Mouse (Mus musculus): Measurements from ENCODE around the gene Med8.

Med8 gene

DNA sequence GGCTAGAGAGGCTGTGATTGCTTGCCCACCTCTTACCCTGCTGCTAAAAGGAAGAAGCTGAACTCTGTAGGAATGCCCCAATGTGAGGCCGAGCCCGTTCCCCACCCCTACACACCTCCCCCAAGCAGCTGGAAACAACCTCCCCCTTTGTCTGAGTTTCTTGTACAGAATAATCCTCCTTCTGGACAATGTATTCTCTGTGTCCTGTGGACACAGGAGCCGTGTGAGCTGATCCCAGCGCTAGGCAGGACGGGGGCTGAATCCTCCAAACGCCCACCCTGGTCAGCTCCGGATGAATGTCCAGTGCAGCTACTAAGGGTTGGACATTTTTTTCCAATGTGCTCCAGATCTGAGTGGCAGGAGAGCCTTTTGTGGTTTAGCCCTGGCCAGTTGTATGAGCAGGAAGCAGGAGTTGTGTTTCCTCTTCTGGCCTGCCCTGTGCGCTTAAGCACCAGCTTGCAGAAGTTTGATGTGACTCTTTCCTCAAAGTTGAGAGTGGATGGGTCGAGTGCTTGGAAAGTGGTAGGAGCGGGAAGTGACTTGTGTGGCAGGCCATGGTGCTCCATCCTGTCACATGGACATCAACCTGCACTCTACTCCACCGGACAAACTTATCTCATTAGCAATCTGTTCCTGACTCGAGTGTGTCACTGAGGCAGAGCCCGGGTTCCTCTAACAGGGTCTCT lies 8.1 kb downstream of the Med8 start:
- DNase-seq: no peak

DNA sequence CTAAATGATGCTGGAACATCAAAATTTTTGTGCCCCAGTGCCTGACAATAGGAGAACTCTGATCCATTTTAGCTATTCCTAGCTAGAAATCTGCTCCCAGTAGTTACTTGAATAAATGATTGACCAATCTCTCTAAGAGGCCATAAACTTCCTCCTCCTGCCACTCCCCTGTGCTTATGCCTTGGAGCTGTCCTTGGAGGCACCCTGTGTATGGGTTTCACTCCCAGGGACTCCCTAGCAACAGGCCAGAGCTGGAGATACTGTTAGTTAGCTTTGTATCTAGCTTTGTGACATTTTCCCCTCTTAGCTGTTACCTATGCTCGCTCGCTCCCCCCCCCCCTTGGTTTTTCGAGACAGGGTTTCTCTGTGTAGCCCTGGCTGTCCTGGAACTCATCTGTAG lies 12.2 kb downstream of the Med8 start:
- DNase-seq: no peak

DNA sequence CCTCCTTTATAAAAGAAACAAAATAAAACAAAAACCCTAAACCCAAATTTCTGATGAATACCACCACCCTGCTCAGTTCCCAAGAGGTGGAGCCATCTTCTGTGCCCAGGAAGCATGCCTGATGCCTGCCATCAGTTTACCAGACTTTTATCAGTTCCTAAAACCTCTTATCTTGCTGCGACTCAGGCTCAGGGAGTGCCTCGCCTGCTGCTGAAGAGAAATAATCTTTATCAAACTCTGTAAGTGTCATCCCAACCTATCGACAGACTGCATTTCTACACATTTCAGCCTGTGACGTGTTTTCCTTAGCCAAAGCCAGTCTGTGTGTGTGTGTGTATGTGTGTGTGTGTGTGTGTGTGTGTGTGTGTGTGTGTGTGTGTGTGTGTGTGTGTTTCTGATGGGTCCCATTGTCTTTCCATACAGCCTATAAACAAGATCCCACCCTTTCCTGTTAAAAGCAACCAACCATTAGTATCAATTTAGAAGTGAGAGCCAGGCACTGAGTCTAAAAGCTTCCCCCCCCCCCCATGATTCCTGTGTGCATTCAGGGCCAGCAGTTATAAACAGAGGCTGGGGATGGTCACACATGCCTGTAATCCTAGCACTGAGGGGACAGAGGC lies 15.5 kb downstream of the Med8 start:
- DNase-seq: no peak

DNA sequence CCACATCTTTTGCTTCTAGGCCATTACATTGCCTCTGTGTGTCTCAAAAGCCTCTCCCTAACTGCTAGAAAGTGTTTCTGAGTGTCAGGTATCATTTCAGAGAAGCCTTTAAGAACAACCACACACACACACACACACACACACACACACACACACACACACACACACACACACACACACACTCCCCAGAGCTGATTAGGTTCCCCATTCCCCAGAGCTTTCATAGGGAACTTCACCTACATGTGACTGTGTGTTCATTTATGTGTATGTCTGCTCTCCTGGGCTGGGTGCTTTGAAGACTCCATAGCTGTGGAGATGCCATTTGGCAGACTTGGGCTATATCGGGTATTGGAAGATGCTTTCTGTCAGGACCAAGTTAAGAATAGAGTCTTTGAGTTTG lies 16.2 kb downstream of the Med8 start:
- DNase-seq: no peak

DNA sequence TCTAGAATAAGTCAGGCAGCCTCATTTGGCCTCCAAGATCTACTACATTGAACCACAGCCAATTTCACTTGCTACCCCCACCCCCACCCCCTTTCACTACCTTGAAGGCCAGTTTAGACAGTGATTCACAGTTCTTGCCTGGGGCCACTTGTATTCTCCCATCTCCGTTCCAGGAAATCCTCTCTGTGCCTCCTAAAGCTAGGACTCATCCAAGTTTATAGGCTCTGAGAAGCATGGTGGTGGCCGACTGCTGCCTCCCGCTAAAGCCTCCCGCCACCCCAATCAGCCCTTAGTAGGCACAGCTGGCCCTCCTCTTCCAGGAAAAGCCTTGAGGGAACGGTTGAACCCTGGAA lies 18.3 kb downstream of the Med8 start:
- no peak for DNase-seq

DNA sequence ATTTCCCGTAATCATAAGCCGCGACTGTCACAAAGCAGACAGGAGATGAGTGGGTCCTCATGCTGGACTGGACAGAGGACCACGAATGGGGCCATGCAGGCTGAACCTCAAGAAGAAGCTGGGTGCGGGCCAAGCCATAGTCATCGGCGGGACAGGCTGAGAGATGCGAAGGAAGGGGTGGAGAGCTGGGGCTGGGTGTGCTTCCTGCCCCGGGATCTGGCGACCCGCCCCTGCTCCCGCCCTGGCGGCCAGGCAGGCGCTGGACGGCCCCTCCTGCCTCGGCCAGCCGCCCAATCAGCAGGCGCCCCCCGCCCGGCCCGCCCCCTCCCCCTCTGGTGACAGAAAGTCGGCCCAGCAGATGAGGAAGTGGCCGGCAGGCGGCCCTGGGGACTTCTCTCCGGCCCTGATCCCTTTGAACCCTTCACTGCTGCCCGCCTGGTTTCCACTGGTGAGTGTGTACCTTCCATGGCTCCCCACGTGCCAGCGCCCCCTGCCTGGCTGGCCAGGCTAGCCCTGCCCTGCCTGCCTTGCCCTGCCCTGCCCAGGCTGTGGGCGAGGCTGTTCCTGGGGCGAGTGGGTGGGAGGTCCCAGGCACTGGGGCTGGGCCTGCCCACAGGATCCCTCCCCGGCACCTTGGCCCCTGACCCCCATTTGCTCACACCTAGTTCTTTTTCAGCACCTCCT lies 18.8 kb downstream of the Med8 start, which contains the start of gene Elovl1:
Gene Elovl1 (plus strand): TSS at position 326 of the 684 bp plus-strand sequence.
- peak; percentile 93 for DNase-seq

DNA sequence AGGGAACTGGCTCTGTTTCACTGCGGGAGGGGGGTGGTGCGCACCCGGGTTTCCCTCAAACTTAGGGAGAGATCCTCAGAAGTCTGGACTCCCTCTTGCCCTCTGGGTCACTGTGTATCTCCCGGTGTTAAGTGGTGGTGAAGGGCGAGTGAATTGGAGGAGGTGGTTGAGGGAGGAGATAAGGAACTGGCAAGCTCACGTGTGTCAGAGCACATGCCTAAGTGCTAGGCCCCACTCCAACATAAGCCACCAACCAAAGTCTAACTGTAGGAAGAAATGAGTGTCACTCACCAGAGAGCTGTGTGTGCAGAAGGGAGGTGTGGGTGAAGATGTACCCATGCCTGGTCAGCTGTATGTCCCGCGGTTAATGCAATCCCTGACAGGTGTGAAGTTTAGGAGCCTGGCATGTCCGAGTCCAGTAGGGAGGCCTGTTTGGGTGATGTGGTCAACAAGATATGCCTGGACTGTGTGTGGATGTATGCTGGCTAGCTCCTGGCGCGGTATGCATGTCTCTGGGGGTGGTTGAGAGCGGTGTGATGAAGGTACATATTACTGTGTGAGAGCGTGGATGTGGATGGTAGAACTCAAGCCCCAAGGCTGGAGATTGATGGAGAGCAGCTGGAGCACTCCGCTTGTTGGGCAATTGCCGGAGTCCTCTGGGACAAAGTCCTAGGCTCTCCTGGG lies 19.5 kb downstream of the Med8 start:
- DNase-seq: no peak

DNA sequence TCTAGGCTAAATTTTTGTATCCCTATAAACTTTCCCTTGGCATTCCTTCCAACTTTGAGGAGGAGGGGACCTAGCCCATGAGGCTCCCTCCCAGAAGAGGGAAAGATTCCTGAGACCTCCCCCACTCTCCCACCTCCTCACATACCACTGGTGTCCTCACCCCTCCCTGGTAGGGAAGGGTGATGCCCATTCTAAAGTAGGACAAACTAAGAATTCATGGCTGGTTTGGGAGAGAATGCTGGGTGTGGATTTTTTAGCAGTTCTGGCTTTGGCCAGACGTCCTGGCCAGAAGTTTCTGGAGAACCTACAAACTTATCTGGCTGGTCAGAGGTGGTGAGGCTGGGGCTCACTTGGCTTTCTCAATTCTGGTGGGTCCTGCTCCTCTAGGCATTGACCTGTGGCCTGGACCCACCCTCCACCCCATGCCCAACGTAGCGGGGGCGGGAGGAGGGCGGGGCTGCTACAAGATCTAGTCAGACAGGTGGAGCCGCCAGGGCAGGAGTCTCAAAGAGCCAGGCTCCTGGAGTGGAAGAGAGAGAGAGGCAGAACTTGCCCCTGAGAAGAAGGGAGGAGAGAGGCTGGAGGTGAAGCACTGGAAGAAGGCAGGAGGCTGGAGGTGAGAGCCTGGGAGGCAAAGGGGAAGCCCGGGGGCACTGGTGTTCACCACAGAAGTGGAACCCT lies 20.2 kb downstream of the Med8 start:
- DNase-seq: no peak

DNA sequence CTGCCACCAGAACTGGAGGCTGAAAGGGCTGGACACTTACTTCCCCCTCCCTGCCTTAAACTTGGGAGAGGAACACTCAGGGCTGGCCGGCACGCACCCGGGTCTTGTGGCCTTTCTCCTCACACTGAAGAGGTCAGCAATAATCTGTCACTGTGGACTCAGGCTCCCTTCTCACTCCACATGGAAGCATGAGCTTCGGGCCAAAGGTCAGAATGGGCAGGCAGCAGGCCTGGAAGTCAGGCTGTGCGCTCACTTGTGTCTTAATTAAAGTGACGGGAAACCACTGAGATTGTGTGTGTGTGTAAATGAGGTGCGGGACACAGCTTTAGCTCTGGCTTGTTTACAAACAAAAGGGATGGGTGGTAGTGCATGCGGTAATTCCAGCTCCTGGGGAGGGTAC lies 23.2 kb downstream of the Med8 start:
- no peak for DNase-seq

DNA sequence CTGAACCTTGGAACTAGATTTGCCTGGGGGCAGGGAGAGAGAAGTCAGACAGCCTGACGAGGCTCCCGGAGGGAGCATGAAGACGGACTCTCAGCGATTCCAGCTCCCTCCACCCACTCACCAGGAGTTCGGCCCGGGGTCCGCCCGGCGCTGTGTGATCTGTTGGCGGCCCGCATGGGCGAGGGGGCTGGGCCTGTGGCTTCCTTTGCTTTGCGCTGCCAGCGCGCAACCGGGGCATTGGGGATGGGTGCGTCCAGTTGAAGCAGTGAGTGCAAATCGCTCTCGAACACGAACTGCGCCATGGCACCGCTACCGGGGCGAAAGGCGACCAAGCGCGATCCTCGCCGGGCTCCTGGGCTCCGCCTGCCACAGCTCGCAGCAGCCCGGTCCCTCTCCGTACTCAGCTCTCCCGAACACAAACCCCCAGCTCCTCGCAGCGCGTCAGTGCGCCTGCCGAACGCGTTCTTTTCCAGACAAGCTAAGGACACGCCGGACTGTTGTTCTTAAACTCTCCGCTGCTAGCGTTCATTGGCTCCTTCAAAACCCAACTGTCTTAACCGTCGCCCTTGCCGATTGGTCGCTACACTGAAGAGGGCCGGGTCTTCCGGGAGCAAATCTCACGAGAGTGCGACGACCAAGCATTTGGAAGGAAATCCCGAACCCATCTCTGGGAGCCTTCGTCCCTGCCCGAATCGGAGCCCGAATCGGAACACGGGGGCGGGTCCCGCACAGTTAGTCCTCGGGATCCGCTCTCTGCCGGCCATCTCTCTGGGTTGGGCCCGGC lies 27.9 kb downstream of the Med8 start, which contains the start of gene Cdc20:
Gene Cdc20 (minus strand): TSS at position 533 of the 784 bp plus-strand sequence.
- DNase-seq: peak; percentile 98

DNA sequence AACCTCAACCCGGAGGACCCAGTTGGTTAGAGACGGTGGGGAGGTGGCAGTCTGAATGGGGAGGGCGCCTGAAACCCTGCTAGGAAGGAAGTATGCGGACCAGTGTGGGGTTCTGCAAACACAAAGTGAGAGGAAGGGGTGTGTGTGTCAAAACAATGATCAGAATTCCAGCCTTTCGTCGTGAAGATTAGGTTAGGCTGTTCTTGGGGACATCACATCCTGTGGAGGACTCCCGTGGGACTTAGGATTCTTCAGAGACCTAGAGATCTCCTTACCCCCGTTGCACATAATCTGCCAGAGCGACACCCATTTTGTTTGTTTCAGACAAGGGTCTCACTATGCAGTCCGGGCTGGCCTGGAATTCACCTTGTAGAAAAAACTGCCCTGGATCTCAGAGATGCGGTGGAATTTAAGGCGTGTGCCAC lies 28.7 kb downstream of the Med8 start:
- DNase-seq: peak; percentile 62

DNA sequence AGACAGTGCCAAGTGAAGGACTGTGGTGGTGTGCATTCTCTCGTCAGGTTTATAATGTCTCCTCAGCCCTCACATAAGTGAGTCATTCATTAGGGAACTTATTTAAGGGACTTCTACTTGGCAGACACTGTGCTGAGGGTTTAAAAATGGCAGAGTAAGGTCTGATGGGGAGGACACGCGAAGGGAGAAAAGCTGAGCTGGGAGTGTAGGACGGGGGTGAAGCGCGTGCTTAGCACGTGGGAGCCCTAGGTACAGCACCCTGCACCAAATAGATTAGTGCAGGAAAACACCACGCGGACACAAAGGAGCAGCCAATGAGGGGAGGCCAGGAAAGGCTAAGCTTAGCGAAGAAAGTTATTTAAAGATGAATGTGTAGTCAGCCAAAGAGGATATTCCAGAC lies 36.0 kb downstream of the Med8 start:
- DNase-seq: no peak

DNA sequence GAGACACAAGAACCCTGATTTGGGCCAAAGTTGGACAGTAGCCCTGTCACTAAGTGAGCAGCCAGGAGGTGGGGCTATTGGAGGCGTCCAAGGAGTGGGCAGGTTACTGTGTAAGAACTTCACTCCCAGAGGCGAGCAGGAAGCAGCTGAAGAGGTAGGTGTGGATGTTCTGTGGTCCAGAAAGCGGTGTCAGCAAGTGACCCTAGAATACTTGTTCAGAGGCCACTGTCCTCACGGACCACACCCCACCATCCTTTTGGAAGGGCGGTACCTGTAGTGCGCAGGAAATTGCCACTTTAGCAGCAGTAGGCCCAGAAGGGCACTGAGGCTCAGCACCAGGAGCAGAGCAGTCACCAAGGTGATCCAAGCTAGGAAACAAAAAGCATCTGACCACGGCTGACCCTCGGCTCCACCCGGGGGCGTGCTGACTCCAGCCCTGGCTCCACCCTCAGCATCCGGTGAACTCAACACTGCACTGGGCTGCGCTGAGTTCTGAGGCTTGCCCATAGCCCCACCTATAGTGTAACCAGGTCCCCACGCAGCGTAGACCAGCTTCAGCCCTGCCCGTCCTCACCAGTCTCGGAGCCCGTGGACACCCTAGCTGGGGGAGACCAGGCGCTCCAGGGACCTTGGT lies 36.8 kb downstream of the Med8 start:
- peak; percentile 46 for DNase-seq

DNA sequence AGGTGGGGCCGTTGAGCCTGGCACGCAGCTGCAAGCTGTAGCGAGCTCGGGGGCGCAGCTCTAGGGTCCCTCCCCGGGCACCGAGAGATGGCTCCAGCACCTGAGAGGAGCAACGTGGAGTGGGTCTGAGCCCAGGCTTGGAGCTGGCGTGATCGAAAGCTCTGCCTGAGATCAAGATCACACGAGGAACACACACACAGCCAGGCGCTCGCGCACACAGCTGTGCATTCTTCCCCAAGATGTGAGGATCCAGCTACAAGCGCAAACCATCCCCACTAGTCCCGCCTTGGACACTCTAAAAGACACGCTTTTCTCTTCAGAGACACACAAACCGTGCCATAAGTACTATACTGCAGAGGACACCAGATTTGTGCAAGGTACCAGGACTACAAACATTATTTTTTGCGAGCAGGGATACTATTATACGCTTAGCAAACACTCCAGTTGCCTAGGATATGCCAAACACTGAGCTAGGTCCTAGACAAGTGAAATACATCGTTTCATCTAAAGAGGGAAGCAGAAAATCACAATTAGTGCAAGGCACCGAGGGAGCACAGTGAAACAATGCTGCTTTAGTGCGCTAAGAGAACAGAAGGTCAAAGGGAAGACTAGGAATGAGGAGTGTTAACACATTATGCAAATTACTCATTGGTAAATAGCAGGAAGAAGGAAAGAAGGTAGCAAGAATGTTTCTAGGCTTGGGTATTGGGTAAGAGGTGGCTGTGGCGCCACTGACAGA lies 37.4 kb downstream of the Med8 start:
- DNase-seq: peak; percentile 27

DNA sequence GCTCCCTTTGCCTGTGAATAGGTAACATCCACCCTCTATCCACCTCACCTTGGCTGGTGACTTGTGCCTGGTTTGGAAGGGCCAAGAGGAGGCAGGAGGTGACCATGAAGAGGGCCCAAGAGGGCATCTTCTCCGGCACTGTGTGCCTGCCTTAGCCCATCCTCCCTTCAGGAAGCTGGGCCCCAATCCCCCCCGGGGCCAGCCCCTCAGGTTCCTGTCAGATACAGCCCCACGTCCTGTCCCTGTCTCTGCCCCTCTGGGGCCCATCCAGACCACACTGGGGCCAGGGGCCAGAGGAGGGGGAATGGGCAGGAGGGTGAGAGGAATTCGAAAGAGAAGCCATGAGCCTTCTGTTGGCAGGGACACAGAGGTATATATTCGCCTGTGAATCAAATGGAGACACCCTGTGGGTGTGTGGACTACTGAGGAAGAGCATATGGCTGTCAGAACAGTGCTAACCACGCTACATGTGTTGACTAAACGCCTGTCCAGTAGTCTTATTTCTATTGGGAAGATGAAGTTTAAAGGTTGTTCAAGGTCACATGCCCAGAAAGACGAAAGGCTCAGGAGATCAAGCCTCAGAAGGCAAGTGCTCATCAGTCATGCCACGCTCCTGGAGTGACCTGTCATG lies 48.3 kb downstream of the Med8 start, which contains the start of gene Mpl:
Gene Mpl (minus strand): TSS at position 169 of the 631 bp plus-strand sequence.
- no peak for DNase-seq

DNA sequence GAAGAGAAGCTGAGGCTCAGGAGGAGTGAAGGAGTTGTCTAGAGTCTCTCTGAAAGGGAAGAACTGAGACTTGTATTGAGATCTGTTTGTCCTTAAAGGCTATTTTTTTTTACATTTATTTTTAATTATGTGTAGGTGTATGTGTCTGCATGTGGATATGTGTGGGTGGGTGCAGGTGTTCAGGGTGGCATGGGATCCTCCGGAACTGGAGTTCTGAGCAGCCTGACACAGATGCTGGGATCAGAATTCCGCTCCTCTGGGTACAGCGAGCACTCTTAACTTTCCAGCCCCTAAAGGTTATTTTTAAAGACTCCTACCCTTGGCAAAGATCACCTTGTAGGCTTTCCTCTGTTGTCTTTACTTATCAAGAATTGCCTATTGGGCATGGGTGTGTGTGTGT lies 55.8 kb downstream of the Med8 start:
- DNase-seq: no peak
